Mouse (Mus musculus) thymus, adult 2 months (tissue): ENCODE measurements around the gene Tyrp1.

Experiments
- CTCF ChIP-seq: fragments of 200-500 bp; IDR thresholded peaks from 2 replicates; pipeline ENCODE4 v1.5.1; 2012; ENCODE audit warnings: mild to moderate bottlenecking, control low read depth, low read length, moderate library complexity, borderline replicate concordance; ENCODE audit not compliant: control insufficient read depth, poor library complexity, insufficient read depth; ENCODE audit errors: extremely low read depth
- POLR2A ChIP-seq: fragments of 200-500 bp; IDR thresholded peaks from 2 replicates; pipeline ENCODE4 v1.6.1; 2012; ENCODE audit warnings: mild to moderate bottlenecking, low read length, control low read depth, moderate library complexity; ENCODE audit not compliant: control insufficient read depth, poor library complexity, insufficient read depth; ENCODE audit errors: extremely low read depth

GRCm38 (mm10) chr4:80841980-80842379, 8.1 kb downstream of the Tyrp1 start:
- TF ChIP-seq POLR2A (no peak), CTCF (no peak)
